Mouse (Mus musculus): ENCODE results near the gene Tor1aip2. TPM values are rescaled to one million over a fixed set of nuclear protein-coding genes. Genes with fewer than 3 reads are reported as not detected.

The Tor1aip2 gene
- polyA plus RNA-seq, 1 experiment from 2014 or later = 93.3 TPM

DNA sequence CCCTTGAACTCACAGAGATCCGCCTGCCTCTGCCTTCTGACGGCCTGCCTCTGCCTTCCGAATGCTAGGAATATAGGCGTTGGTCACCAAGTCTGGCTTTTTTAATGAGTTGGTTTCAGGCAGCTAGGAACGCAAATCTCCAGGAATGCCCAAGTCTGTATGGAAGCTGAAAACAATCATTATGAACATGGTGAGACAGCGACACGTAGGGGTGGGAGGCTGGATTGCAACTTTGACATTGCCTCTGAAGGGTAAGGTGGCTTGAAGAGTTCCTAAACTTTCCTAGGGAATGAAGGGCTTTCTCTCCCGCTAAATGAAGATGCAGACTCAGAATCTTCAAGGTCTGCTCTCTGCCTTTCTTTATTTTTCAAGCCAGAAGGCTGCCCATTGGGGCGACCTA lies 75.9 kb downstream of the Tor1aip2 start:
- Histone ChIP-seq H3K36me3 (no peaks in the 10 kb centered on the region), H3K27me3 (replicated peaks) (no peaks in the 10 kb centered on the region), H3K4me1 (replicated peaks) (peaks cover 24% of the 10 kb centered on the region; the same call in 1 of the 2 replicates), H3K4me3 (no peak overlapping the region), H3K27ac (ENCODE audit: poor library complexity, severe bottlenecking) (no peak overlapping the region), H3K4me2 (no peak overlapping the region), H3K9me3 (replicated peaks) (no peaks in the 10 kb centered on the region), H3K9ac (no peak overlapping the region)
- 68% methylated on average over 9 of the region's 9 CpGs for WGBS
- no peak for ATAC-seq (ENCODE audit: insufficient number of reproducible peaks, low FRiP score)

DNA sequence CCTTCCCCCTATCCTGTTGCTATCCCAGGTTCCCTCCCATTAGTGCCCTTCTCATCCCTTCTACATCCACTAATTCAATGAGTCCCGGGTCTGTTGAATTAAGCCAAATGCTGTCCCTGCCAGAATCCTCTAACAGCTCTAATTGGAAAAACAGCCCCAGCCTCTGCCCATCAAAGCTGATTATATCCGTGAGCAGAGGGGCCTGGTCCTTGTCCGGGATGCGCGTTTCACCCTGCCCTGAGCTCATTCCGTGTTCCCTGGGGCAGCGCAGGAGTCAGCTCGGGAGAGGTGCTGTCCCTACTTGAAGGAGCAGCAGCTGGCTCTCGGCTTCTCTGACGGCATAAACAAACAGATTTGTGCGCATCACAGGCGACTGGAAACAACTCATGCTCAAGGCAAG lies 76.5 kb downstream of the Tor1aip2 start:
- Histone ChIP-seq H3K9me3 (replicated peaks) (no peaks in the 10 kb centered on the region), H3K9ac (no peak overlapping the region), H3K4me1 (replicated peaks) (peaks cover 27% of the 10 kb centered on the region), H3K27me3 (replicated peaks) (no peaks in the 10 kb centered on the region), H3K4me2 (no peak overlapping the region), H3K4me3 (no peak overlapping the region), H3K27ac (ENCODE audit: poor library complexity, severe bottlenecking) (no peak overlapping the region), H3K36me3 (no peaks in the 10 kb centered on the region)
- WGBS = 36% methylated on average over 12 of the region's 12 CpGs
- no peak for ATAC-seq (ENCODE audit: insufficient number of reproducible peaks, low FRiP score)

DNA sequence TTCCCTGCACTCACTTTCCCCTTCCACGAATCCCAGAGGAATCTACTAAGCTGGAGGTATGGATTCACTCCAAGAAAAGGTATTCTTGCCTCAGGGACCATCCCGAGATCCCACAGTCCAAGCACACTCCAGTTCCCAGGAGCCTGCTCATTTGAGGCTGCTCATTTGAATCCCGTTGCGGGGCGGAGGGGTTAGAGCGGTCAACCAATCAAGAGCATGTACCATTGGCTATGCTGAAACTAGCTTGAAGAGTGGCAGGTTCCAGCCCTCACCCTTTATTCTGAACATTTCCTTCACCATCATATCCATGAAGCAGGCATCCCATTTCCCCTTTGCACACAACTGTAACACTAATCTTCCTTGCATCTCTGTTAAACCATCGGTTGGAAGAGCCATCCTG lies 76.9 kb downstream of the Tor1aip2 start:
- Histone ChIP-seq H3K4me1 (replicated peaks) (peaks cover 30% of the 10 kb centered on the region), H3K4me3 (no peak overlapping the region), H3K9me3 (replicated peaks) (no peaks in the 10 kb centered on the region), H3K27ac (ENCODE audit: poor library complexity, severe bottlenecking) (no peak overlapping the region), H3K4me2 (no peak overlapping the region), H3K36me3 (no peaks in the 10 kb centered on the region), H3K9ac (no peak overlapping the region), H3K27me3 (replicated peaks) (no peaks in the 10 kb centered on the region)
- ATAC-seq (ENCODE audit: insufficient number of reproducible peaks, low FRiP score) = no peak
- WGBS = 62% methylated on average over 7 of the region's 7 CpGs

DNA sequence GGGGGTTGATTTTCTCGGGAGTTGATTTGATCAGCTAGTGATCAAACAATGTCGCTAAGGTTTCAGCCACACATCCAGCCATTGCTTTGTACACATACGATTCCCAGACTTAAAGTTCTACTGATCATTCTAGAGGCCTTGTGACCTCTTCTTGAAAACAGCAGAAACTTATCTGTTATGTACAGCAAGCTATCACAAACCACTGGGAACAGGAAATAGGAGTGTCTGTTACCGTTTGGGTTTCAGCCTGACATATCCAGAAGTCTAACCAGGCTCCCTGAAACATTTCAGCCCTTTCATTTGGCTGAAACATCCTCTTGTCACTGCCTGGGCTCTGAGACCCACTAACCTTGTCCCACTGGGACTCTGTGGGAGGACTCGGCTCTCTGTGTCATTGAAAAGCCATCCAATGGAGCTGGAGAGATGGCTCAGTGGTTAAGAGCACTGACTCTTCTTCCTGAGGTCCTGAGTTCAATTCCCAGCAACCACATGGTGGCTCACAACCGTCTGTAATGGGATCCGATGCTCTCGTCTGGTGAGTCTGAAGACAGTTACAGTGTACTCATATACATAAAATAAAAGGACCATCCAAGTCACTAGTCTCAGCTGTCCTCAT lies 78.8 kb downstream of the Tor1aip2 start:
- Histone ChIP-seq H3K4me2 (no peak overlapping the region), H3K27me3 (replicated peaks) (no peaks in the 10 kb centered on the region), H3K4me1 (replicated peaks) (peaks cover 21% of the 10 kb centered on the region), H3K4me3 (no peak overlapping the region), H3K9ac (no peak overlapping the region), H3K9me3 (replicated peaks) (no peaks in the 10 kb centered on the region), H3K27ac (ENCODE audit: poor library complexity, severe bottlenecking) (no peak overlapping the region), H3K36me3 (no peaks in the 10 kb centered on the region)
- peak; percentile 47; the same call in 1 of the 2 replicates for ATAC-seq (ENCODE audit: insufficient number of reproducible peaks, low FRiP score)
- 53% methylated on average over 8 of the region's 8 CpGs for WGBS

DNA sequence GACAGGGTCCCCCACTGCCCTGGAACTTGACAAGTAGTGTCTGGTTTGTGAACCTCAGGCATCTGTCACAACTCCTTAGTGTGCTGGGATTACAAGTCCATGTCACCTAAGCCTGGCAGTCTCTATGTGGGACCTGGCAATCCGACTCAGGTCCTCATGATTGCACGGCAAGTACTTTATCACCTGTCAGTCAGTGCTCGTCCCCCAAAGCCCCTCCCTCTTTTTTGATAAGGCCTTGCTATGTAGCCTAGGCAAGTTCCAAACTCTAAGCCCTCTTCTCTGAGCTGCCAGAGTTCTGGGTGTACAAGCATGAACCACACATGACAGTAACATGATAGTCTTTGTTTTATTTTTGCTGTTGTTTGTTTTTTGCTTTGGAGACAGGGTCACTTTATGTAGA lies 81.6 kb downstream of the Tor1aip2 start:
- Histone ChIP-seq H3K36me3 (no peaks in the 10 kb centered on the region), H3K27me3 (replicated peaks) (no peaks in the 10 kb centered on the region), H3K4me1 (replicated peaks) (peaks cover 21% of the 10 kb centered on the region), H3K4me2 (no peak overlapping the region), H3K4me3 (no peak overlapping the region), H3K9me3 (replicated peaks) (no peaks in the 10 kb centered on the region), H3K9ac (no peak overlapping the region), H3K27ac (ENCODE audit: poor library complexity, severe bottlenecking) (no peak overlapping the region)
- ATAC-seq (ENCODE audit: insufficient number of reproducible peaks, low FRiP score) = no peak
- 10% methylated on average over 3 of the region's 3 CpGs for WGBS

Other genes starting within 250 kb of the Tor1aip2 start
- 27.0 and 27.2 TPM in 2 replicates for gene Qsox1, start 222.5 kb upstream of the Tor1aip2 start, polyA plus RNA-seq (2016; fragmentation: Nextera tagmentation; extraction: Ambion mirVana)
- 10.4 and 10.5 TPM in 2 replicates for gene Cep350, start 62.1 kb upstream of the Tor1aip2 start, polyA plus RNA-seq (2016; fragmentation: Nextera tagmentation; extraction: Ambion mirVana)
- 35.6 and 36.9 TPM in 2 replicates for gene Tor1aip1, start 1.1 kb downstream of the Tor1aip2 start, polyA plus RNA-seq (2016; fragmentation: Nextera tagmentation; extraction: Ambion mirVana)
- gene Fam163a, start 169.6 kb downstream of the Tor1aip2 start, polyA plus RNA-seq (2016; fragmentation: Nextera tagmentation; extraction: Ambion mirVana) = 3.0 and 3.6 TPM in 2 replicates